Mouse (Mus musculus) left cerebral cortex, postnatal 14 days (tissue): ENCODE data around the gene Pld6. TPM values are rescaled to one million over a fixed set of nuclear protein-coding genes. Genes with fewer than 3 reads are reported as not detected.
A peak's percentile ranks its signal among the peaks of the same experiment; 100 is the strongest.
"Not testable (repeated sequence)": the region's sequence is repeated elsewhere in the genome, so short reads cannot be mapped to it uniquely, and the experiment has no call there.

Source experiments
- DNase-seq, 2 experiments: peaks; one replicate each; pipeline ENCODE4 v3.0.0; 2021 to 2022; ENCODE audit warnings: low spot score in 2 of 2, mixed read lengths in 1 of 2
- intact Hi-C: fragments of 180-260 bp; cut with DNase I; formaldehyde crosslinking; loops from one replicate; pipeline ENCODE4 v1.15.1; 2025
- total RNA-seq, 2 experiments: library from RNA; stranded (reverse); gene quantifications; 2 replicates each; pipeline ENCODE4 v1.2.3; 2021

Gene Pld6
- total RNA-seq, 2 experiments from 2014 or later = 0.89 to 1.9 TPM

- intact Hi-C loops = no loop called here
These were observed 29.1 kb downstream of the Pld6 start for GRCm38 (mm10) chr11:59758191-59758985.

GRCm38 (mm10) chr11:59756351-59756750 lies 31.1 kb downstream of the Pld6 start:
- intact Hi-C loops = no loop called here
- DNase-seq = no peak

More at GRCm38 (mm10) chr11:59758191-59758985, 29.1 kb downstream of the Pld6 start:
- DNase-seq = no peak

GRCm38 (mm10) chr11:59754504-59754903 lies 32.9 kb downstream of the Pld6 start:
- intact Hi-C loops = no loop called here
- no peak for DNase-seq

- intact Hi-C loops = loop anchor here (5.0 to 10.0 kb wide), 2 partner anchors 122 to 224 kb away; partner anchors contain the start of gene Zkscan17
- DNase-seq = no peak
These were observed 38.4 kb downstream of the Pld6 start for GRCm38 (mm10) chr11:59749050-59749449.

- intact Hi-C loops = loop anchor here (5.0 to 10.0 kb wide), 2 partner anchors 119 to 222 kb away; partner anchors contain the start of gene Zkscan17
These were observed 40.8 kb downstream of the Pld6 start for GRCm38 (mm10) chr11:59746614-59747013.

GRCm38 (mm10) chr11:59745851-59746250 lies 41.6 kb downstream of the Pld6 start:
- intact Hi-C loops = loop anchor here (5.0 to 10.0 kb wide), 2 partner anchors 119 to 221 kb away; partner anchors contain the start of gene Zkscan17
- no peak for DNase-seq

More at GRCm38 (mm10) chr11:59746614-59747013, 40.8 kb downstream of the Pld6 start:
- DNase-seq = peak; percentile 68 to 70

- DNase-seq = no peak
- intact Hi-C loops = loop anchor here (10.0 kb wide), 1 partner anchor 220 kb away; the partner anchor contains the start of gene Zkscan17
These were observed 43.1 kb downstream of the Pld6 start for GRCm38 (mm10) chr11:59744374-59744773.

GRCm38 (mm10) chr11:59743712-59744111 lies 43.7 kb downstream of the Pld6 start:
- no peak for DNase-seq
- intact Hi-C loops = loop anchor here (10.0 kb wide), 1 partner anchor 219 kb away; the partner anchor contains the start of gene Zkscan17

GRCm38 (mm10) chr11:59743307-59743706 lies 44.1 kb downstream of the Pld6 start:
- no peak for DNase-seq
- intact Hi-C loops = loop anchor here (10.0 kb wide), 1 partner anchor 219 kb away; the partner anchor contains the start of gene Zkscan17

- intact Hi-C loops = loop anchor here (10.0 kb wide), 1 partner anchor 217 kb away; the partner anchor contains the start of gene Zkscan17
- DNase-seq = no peak
These were observed 45.5 kb downstream of the Pld6 start for GRCm38 (mm10) chr11:59741915-59742314.

GRCm38 (mm10) chr11:59739996-59740395 lies 47.4 kb downstream of the Pld6 start:
- intact Hi-C loops = loop anchor here (10.0 kb wide), 1 partner anchor 215 kb away; the partner anchor contains the start of gene Zkscan17
- DNase-seq = no peak

GRCm38 (mm10) chr11:59737250-59737649 lies 50.2 kb downstream of the Pld6 start:
- DNase-seq = no peak
- intact Hi-C loops = no loop called here

- intact Hi-C loops, DNase-seq: not testable (repeated sequence)
These were observed 51.5 kb downstream of the Pld6 start for GRCm38 (mm10) chr11:59735938-59736337.

- intact Hi-C loops = loop anchor here (5.0 kb wide), 1 partner anchor 72 kb away; the partner anchor contains the start of gene Mprip
- no peak for DNase-seq
These were observed 53.1 kb downstream of the Pld6 start for GRCm38 (mm10) chr11:59734335-59734734.

Other genes starting within 250 kb of the Pld6 start
- 1 to 10 TPM in 1 of 2 experiments, under 1 TPM in 1; 0.80 to 1.1 TPM for gene Nlrp3, start 246.1 kb downstream of the Pld6 start, total RNA-seq
- not detected for gene Olfr222, start 211.4 kb downstream of the Pld6 start, total RNA-seq
- gene Olfr223, start 194.4 kb downstream of the Pld6 start, total RNA-seq = not detected
- 100 to 1,000 TPM; 249 to 264 TPM for gene Mprip, start 126.3 kb downstream of the Pld6 start, total RNA-seq
- gene Flcn, start 22.4 kb upstream of the Pld6 start, total RNA-seq = 10 to 100 TPM; 37.0 to 38.7 TPM
- gene Nt5m, start 51.8 kb upstream of the Pld6 start, total RNA-seq = 10 to 100 TPM; 55.4 to 61.5 TPM
- 10 to 100 TPM; 67.4 to 68.9 TPM for gene Cops3, start 52.2 kb upstream of the Pld6 start, total RNA-seq
- gene Med9, start 160.6 kb upstream of the Pld6 start, total RNA-seq = 10 to 100 TPM; 34.0 to 34.2 TPM
- 1 to 10 TPM; 6.5 to 6.6 TPM for gene Rasd1, start 177.3 kb upstream of the Pld6 start, total RNA-seq